Mouse (Mus musculus): ENCODE measurements around the gene Lin7b.

DNA sequence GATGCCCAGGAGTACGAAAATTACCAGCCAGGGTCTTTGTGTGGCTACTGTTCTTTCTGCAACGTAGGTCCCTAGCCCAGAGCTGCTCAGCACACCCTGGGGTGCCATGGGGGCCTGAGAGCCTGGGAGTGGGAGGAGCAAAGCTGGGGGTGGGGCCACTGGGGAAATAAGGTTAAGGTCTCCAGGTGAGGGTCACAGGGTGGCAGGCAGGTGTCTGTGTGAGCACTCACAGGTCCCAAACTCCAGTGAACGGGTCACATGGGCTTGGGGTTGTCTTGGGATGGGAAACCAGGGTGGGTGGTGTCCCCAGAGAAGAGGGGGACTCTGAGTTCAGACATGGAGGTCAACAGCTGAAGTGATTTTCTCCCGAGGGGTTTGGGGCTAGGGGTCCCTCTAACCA is 32.9 kb downstream of the Lin7b start:
- no peak for TF ChIP-seq CTCF (IDR thresholded peaks at IDR 0.05; ENCODE audit: low read depth, low read length)
- no peak for TF ChIP-seq POLR2A (IDR thresholded peaks at IDR 0.05; ENCODE audit: borderline replicate concordance, low read depth, low read length)
